Mouse (Mus musculus): ENCODE measurements at regions not wholly inside any gene's neighbourhood (a gene's known extent, or its start where the extent isn't known, plus 50 kb on each side); places are given as distances from the start of the nearest gene placed in this dataset.

DNA sequence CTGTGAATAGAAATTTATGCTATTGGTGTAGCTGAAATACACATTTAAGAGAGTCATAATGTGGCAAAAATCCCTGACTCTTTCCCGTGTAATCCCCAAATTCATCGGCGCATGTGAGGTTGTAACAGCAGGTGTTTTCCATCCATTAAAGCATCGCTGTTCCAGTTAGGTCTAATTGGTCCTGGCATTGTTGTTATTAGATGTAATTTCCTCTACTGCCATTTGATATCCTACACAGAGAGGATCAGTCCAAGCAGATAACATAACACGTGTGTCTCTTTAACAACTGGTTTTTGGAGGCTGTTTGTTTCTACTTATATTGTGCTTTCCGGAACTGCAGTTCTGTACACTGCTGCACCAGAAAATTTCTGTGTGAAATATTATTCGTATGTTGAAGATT lies 101.8 kb downstream of the Vgll3 start:
- intact Hi-C loops (cut with DNase I): no loop called here
- Histone ChIP-seq H3K27ac (no peak overlapping the region), H3K4me3 (no peak overlapping the region)
- TF ChIP-seq CTCF (IDR thresholded peaks at IDR 0.05): no peak
- no peak for DNase-seq

DNA sequence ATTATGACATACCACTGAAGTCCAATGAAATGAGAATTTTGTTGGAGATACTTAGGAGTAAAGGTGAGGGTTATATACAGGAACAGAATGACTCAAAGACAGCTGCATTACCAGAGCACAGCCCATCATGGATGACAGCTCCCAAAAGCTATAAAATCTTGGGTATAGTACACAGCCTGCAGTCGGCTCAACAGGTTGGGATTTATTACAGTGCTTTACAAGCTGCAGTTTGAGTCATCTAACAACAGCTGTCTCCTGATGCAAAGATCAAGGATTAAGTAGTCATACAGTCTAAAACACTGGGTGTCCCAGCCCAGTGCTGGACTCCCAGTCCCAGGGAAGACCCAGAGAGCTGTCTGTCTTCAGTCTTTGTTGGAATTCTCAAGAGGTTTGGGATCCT lies 110.9 kb downstream of the Vgll3 start:
- DNase-seq: no peak
- no peak overlapping the region for H3K4me3 ChIP-seq
- TF ChIP-seq CTCF (IDR thresholded peaks at IDR 0.05): no peak
- H3K27ac ChIP-seq: no peak overlapping the region
- intact Hi-C loops (cut with DNase I): no loop called here

DNA sequence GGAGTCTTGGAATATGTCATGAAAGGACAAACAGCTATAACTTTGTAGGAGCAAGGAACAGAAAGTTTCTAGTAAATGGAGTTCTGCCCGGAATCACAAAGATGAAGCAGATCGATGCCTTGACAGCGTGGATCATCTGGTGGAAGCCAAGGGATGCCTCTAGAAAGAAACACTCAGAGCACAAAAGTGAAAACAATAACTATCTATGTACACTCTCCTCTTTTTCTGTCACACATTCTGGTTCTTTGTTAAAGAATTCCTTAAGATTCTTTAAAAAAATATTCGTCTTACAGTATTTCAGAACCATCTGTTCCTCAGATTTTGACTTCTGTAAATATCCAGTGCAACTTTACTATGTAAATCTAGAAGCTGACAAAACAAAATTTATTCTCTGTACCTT lies 148.8 kb downstream of the Vgll3 start:
- intact Hi-C loops (cut with DNase I): no loop called here
- H3K27ac ChIP-seq: no peak overlapping the region
- no peak for TF ChIP-seq CTCF (IDR thresholded peaks at IDR 0.05)
- no peak for DNase-seq
- H3K4me3 ChIP-seq: no peak overlapping the region

DNA sequence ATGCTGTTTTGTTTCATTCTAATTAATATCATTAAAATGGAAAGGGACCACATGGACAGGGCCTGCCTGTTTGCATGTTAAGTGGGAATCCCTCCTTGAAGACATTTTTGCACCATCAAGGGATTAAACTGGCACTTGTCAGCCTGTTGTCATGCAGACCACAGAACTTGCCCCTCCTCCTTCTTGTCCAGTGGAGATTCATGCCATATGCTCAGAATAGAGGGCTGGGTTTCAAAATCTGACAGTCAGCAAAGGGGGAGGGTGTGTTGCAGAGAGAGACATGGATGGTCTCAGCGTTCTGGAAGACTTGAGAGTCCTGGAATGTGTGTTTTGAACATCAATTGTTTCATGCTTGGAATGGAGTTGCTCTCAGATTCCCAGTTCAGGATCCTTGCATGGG lies 149.2 kb downstream of the Vgll3 start:
- intact Hi-C loops (cut with DNase I): no loop called here
- no peak overlapping the region for H3K4me3 ChIP-seq
- TF ChIP-seq CTCF (IDR thresholded peaks at IDR 0.05): no peak
- DNase-seq: no peak
- no peak overlapping the region for H3K27ac ChIP-seq

DNA sequence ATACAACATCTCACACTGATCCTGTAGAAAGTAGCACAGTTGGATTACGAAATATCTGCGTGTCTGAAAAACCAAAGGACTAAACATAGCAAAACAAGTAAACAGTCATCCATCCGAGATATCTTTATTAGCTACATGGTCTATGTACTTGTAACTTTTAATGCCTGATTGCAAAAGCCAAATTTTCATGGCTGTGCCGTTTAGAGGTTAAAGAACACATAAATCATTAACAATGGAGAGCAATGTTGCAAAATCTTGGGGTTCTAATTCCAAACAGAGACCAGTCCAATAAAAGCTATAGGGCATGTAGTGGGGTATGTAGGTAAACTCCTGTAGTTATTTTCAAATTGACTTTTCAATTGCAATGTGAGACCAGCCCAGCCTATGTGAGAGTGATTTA lies 162.0 kb downstream of the Vgll3 start:
- DNase-seq: no peak
- TF ChIP-seq CTCF (IDR thresholded peaks at IDR 0.05): no peak
- Histone ChIP-seq H3K27ac (no peak overlapping the region), H3K4me3 (no peak overlapping the region)
- intact Hi-C loops (cut with DNase I): no loop called here

DNA sequence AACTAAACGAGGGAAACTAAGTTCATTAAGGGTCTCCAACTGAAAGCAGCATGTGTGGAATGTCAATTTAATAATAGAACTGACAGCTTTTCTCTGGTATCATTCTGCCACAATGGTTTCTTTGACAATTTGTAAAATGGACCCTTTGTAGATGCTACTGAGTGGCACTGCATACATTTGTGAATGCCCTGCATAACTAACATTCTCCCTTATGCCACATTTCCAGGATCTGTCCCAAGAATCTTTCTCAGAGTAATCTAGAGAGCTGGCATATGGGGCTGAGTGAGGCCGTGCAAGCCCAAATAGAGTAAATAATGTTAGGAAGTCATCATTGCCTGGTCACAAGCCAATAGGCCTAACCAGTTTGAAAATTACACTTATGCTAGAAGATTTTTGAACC lies 172.1 kb downstream of the Vgll3 start:
- intact Hi-C loops (cut with DNase I): no loop called here
- Histone ChIP-seq H3K4me3 (no peak overlapping the region), H3K27ac (no peak overlapping the region)
- no peak for TF ChIP-seq CTCF (IDR thresholded peaks at IDR 0.05)
- no peak for DNase-seq

DNA sequence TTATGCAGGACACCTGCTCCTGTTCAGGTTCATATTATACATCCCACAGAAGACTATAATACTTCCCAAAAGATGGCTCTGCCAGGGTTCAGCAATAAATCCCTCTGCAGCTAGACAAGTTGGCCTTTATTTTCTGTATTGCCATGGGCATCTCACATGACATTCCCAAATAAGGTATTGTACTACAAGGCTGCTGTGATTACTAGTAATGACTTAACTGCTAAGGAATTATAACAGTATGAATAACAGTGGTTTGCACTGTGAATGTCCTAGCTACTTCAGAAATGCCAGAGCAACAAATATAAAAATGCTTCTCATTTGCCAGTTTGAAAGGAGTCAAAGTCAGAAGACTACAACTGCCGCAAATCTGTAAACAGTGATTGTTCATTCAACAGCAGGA lies 184.3 kb downstream of the Vgll3 start:
- DNase-seq: no peak
- Histone ChIP-seq H3K27ac (no peak overlapping the region), H3K4me3 (no peak overlapping the region)
- intact Hi-C loops (cut with DNase I): no loop called here
- TF ChIP-seq CTCF (IDR thresholded peaks at IDR 0.05): no peak

DNA sequence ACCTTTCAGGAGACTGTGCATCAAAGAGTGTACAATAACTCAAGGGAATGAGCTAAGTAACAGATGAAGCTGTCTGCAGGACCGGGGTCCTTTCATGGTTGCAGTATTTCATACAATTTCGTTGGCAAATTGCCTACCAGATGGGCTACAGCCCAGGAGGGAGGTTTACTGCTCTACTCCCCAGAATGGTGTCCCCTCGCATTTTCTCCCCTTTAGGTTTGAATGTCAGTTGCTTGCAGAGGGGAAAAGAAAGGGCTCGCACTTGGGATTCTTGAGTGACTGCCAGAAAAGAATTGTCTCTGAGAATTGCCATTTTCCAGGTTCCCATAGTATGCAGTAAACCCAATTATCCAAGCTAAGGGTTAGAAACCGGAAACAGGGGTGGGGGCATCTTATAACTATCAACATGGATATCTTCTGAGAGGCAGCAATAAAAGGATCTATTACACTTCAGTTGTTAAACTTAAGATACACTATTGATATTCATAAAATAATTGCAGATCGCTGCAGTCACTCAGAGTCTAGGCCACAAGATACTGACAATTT lies 185.7 kb downstream of the Vgll3 start:
- H3K27ac ChIP-seq: no peak overlapping the region
- no peak overlapping the region for H3K4me3 ChIP-seq
- intact Hi-C loops (cut with DNase I): loop anchor here (10.0 kb wide), 1 partner anchor 286 kb away; no protein-coding TSS in a partner anchor
- no peak for TF ChIP-seq CTCF (IDR thresholded peaks at IDR 0.05)
- DNase-seq: no peak

DNA sequence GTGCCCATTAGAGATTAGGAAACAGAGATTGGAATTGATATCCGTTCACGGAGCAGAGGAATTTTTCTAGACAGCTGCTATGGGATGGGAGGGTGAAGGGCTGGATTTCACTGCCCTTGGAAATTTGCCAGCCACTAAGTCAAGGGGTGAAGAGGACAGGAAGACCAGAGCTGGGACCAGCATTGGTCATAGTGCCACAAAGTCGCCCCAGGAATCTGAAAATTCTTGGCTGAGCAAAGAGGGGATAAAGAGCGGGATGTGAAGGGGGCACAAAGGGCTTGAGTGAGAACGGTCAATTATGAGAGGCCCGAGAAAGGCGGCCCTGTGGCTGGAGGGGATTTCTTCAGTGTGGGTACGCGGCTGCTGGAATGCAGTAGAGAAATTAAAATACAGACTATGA lies 189.6 kb downstream of the Vgll3 start:
- no peak for DNase-seq
- no peak for TF ChIP-seq CTCF (IDR thresholded peaks at IDR 0.05)
- no peak overlapping the region for H3K27ac ChIP-seq
- H3K4me3 ChIP-seq: peak overlapping the region; percentile 34
- intact Hi-C loops (cut with DNase I): loop anchor here (5.0 to 10.0 kb wide), 2 partner anchors 217 to 290 kb away; no protein-coding TSS in a partner anchor

DNA sequence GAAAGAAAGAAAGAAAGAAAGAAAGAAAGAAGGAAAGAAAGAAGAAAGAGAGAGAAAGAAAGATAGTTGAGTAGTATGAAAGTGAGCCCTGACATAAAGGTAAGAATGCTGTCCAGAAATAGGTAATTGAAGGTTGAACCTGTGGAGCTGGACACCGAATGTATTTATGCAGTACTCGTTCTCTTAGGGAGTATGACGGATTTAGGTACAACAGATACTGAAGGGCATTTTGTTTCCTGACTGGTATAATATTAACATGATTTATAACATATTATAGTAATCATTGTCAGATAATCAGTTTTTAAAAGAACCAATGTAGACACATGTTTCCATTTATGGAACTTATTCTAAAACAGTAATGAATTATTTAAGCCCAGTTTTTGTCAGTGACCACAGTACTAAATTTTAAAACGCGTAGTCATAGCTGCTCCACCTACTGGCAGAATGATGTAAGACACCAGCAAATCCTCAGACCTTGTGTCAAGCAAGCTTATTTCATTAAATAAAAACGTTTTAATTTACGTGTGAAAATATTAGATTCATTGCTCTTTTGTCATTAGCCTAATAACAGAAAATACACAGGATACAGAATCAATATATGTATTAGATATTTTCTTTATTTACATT lies 191.0 kb downstream of the Vgll3 start:
- TF ChIP-seq CTCF (IDR thresholded peaks at IDR 0.05): peak; percentile 79
- peak; percentile 27 for DNase-seq
- Histone ChIP-seq H3K27ac (no peak overlapping the region), H3K4me3 (no peak overlapping the region)
- intact Hi-C loops (cut with DNase I): loop anchor here (5.0 to 10.0 kb wide), 2 partner anchors 219 to 291 kb away; no protein-coding TSS in a partner anchor

DNA sequence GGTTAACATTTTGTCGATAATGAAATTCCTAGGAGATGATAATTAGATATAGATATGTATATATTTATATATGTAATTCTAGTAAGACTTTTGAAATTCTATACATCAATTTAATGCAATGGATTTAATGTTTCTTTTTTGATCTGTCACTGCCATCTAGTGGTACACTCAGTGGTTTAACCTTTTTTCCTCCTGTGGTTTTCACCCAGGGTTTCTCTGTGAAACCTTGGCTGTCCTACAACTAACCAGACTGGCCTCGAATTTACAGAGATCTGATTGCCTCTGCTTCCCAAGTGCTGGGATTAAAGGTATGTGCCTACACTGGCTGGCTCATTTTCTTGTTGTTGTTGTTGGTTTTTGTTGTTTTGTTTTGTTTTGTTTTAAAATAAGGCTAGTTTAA lies 198.6 kb downstream of the Vgll3 start:
- Histone ChIP-seq H3K4me3 (no peak overlapping the region), H3K27ac (no peak overlapping the region)
- DNase-seq: no peak
- TF ChIP-seq CTCF (IDR thresholded peaks at IDR 0.05): peak; percentile 63
- intact Hi-C loops (cut with DNase I): loop anchor here (2.0 kb wide), 1 partner anchor 385 kb away; no protein-coding TSS in a partner anchor

DNA sequence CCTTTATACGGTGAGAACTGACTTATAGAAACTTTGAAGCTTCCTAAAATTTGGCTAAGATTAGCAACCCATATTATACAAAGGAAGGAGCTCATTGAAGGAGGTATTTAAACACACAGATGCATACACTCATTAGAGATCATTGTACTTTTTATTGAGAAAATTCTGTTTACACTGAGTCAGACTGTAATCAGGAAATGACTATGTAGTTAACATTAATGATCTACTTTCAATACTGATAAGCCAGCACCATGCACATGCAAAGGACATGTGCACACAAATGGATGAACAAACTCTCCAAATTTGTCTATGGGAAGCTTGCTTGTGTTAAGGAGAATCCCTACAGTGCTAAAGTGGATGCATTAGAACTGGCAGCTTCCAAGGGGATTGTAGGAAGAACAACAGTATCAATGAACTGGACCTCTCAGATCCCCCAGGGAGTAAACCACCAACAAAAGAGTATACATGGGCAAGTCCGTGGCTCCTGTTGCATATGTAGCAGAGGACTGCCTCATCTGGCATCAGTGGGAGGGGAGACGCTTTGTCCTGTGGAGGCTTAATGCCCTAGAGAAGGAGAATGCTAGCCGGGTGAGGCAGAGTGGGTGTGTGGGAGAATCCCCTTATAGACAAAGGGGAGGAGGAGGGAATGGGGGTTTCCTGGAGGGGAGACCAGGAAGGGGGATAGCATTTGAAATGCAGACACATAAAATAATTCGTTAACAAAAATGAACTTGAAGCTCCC lies 200.0 kb downstream of the Vgll3 start:
- no peak for TF ChIP-seq CTCF (IDR thresholded peaks at IDR 0.05)
- DNase-seq: no peak
- Histone ChIP-seq H3K4me3 (no peak overlapping the region), H3K27ac (no peak overlapping the region)
- intact Hi-C loops (cut with DNase I): no loop called here

DNA sequence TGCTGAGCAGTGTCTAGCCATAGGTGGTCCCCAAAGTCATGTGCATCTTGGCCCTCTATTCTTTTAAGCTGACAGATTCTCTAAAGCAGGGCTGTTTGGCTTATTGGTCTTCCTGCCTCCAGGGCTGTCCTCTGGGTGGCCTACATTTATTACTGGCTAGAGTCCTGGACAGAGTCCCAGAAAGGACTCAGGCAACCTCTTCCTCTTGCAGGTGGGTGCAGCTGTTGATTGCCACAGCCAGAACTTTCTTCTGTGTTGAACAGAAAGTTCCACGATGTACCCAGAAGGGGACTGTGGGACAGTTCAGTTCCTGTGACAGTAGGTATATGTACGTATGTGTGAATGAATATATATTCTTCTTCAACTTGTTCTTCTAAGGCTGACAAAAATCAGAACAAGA lies 202.0 kb downstream of the Vgll3 start:
- peak; percentile 22 for DNase-seq
- no peak for TF ChIP-seq CTCF (IDR thresholded peaks at IDR 0.05)
- intact Hi-C loops (cut with DNase I): no loop called here
- no peak overlapping the region for H3K4me3 ChIP-seq
- peak overlapping the region; percentile 2; the same call in 1 of the 2 replicates for H3K27ac ChIP-seq
